Mouse (Mus musculus) ES-E14 (cell line): Measurements from ENCODE around the gene Gm20834. TPM values are rescaled to one million over a fixed set of nuclear protein-coding genes. Genes with fewer than 3 reads are reported as not detected.
"Not testable (repeated sequence)": the region's sequence is repeated elsewhere in the genome, so short reads cannot be mapped to it uniquely, and the experiment has no call there.

ENCODE experiments used
- DNase-seq: peaks from one replicate; pipeline ENCODE4 v3.0.0-alpha.2; 2013; ENCODE audit warnings: low read depth, low spot score
- H3K27ac ChIP-seq: 2 replicates; pipeline ENCODE4 v1.5.1; 2012; ENCODE audit warnings: low read depth, mild to moderate bottlenecking, low read length, moderate library complexity, mixed read lengths; ENCODE audit not compliant: poor library complexity, insufficient read depth, severe bottlenecking
- H3K36me3 ChIP-seq: 2 replicates; pipeline ENCODE4 v1.6.1; 2012; ENCODE audit warnings: mild to moderate bottlenecking, low read length, moderate library complexity, mixed read lengths; ENCODE audit not compliant: control insufficient read depth, poor library complexity, insufficient read depth, severe bottlenecking
- H3K4me1 ChIP-seq, 2 experiments: fragments of 150-350 bp in 1 of 2; sonication (generic) in 1 of 2; 2 replicates each; pipeline ENCODE4 v1.6.1; 2012; ENCODE audit warnings: low read length in 2 of 2, mild to moderate bottlenecking in 1 of 2, mixed read lengths in 1 of 2; ENCODE audit not compliant: control insufficient read depth in 2 of 2, insufficient read depth in 2 of 2, poor library complexity in 1 of 2
- H3K4me3 ChIP-seq, 2 experiments: fragments of 150-350 bp in 1 of 2; sonication (generic) in 1 of 2; 2 replicates each; pipeline ENCODE4 v1.5.1; 2012; ENCODE audit warnings: low read length in 2 of 2, low read depth in 1 of 2, mild to moderate bottlenecking in 1 of 2, mixed read lengths in 1 of 2; ENCODE audit not compliant: insufficient read depth in 1 of 2, poor library complexity in 1 of 2, severe bottlenecking in 1 of 2
- H3K9ac ChIP-seq: 2 replicates; pipeline ENCODE4 v1.6.1; 2012; ENCODE audit warnings: low read depth, mild to moderate bottlenecking, low read length, mixed read lengths; ENCODE audit not compliant: poor library complexity, insufficient read depth, severe bottlenecking
- H3K9me3 ChIP-seq: fragments of 150-350 bp; sonication (generic); 2 replicates; pipeline ENCODE4 v1.6.1; 2012; ENCODE audit warnings: low read depth, mild to moderate bottlenecking, low read length; ENCODE audit not compliant: control insufficient read depth, insufficient read depth
- in situ Hi-C, 2 experiments: fragments of 600-800 bp; cut with MboI; formaldehyde crosslinking; loops; one replicate each; pipeline ENCODE4 v1.15.1; 2025; ENCODE audit warnings: low sequenced_read_pairs in 2 of 2, inconsistent platforms in 1 of 2; ENCODE audit not compliant: unreplicated experiment in 2 of 2
- total RNA-seq: library from RNA; depleted of rRNA; stranded (reverse); fragments of 300-350 nt; gene quantifications from 2 replicates; pipeline ENCODE4 v1.2.3, GENCODE M21; 2012; rRNA removed

The Gm20834 gene
- total RNA-seq = not detected in 2 replicates

- H3K4me3 ChIP-seq, in situ Hi-C loops, H3K36me3 ChIP-seq, H3K9me3 ChIP-seq, H3K27ac ChIP-seq, DNase-seq, H3K9ac ChIP-seq, H3K4me1 ChIP-seq: not testable (repeated sequence)
Measured at GRCm38 (mm10) chrY:10324489-10324888, at the start of gene Gm20834. Gm20834 (minus strand) TSS chrY:10324589.

Other genes starting within 250 kb of the Gm20834 start
- gene Gm21310, start 177.4 kb downstream of the Gm20834 start, total RNA-seq = not detected in 2 replicates
- gene Gm28510, start 88.1 kb upstream of the Gm20834 start, total RNA-seq = not detected in 2 replicates
- gene Gm20737, start 211.5 kb upstream of the Gm20834 start, total RNA-seq = not detected in 2 replicates
- gene Gm21775, start 228.9 kb upstream of the Gm20834 start, total RNA-seq = not detected in 2 replicates